Mouse (Mus musculus): ENCODE measurements at regions not wholly inside any gene's neighbourhood (a gene's known extent, or its start where the extent isn't known, plus 50 kb on each side); places are given as distances from the start of the nearest gene placed in this dataset.

- Histone ChIP-seq H3K36me3 (no peaks in the 10 kb centered on the region), H3K4me2 (no peak overlapping the region), H3K27ac (replicated peaks) (no peak overlapping the region), H3K4me3 (no peak overlapping the region), H3K27me3 (no peaks in the 10 kb centered on the region), H3K9ac (no peak overlapping the region), H3K9me3 (no peaks in the 10 kb centered on the region), H3K4me1 (replicated peaks) (peaks cover 31% of the 10 kb centered on the region)
- no peak for ATAC-seq (ENCODE audit: low FRiP score, low read depth)
- WGBS = 28% methylated on average over 6 of the region's 6 CpGs
Observed at GRCm38 (mm10) chr15:87196306-87196893, 347.7 kb upstream of the Fam19a5 start.

- Histone ChIP-seq H3K27ac (replicated peaks) (no peak overlapping the region), H3K27me3 (no peaks in the 10 kb centered on the region), H3K4me1 (replicated peaks) (peaks cover 35% of the 10 kb centered on the region), H3K4me2 (no peak overlapping the region), H3K9me3 (no peaks in the 10 kb centered on the region), H3K9ac (no peak overlapping the region), H3K36me3 (no peaks in the 10 kb centered on the region), H3K4me3 (no peak overlapping the region)
- no peak for ATAC-seq (ENCODE audit: low FRiP score, low read depth)
- 76% methylated on average over 8 of the region's 8 CpGs for WGBS
Observed at GRCm38 (mm10) chr15:87199641-87200040, 344.5 kb upstream of the Fam19a5 start.

GRCm38 (mm10) chr15:87200282-87201048, 343.6 kb upstream of the Fam19a5 start:
- Histone ChIP-seq H3K27ac (replicated peaks) (peak overlapping the region; percentile 57), H3K4me1 (replicated peaks) (peaks cover 35% of the 10 kb centered on the region), H3K27me3 (no peaks in the 10 kb centered on the region), H3K4me3 (no peak overlapping the region), H3K36me3 (no peaks in the 10 kb centered on the region), H3K9ac (no peak overlapping the region), H3K4me2 (no peak overlapping the region), H3K9me3 (no peaks in the 10 kb centered on the region)
- ATAC-seq (ENCODE audit: low FRiP score, low read depth) = peak; percentile 69
- WGBS = 33% methylated on average over 19 of the region's 19 CpGs

- Histone ChIP-seq H3K27me3 (no peaks in the 10 kb centered on the region), H3K9me3 (no peaks in the 10 kb centered on the region), H3K36me3 (no peaks in the 10 kb centered on the region), H3K4me1 (replicated peaks) (peaks cover 29% of the 10 kb centered on the region), H3K9ac (no peak overlapping the region), H3K4me3 (no peak overlapping the region), H3K27ac (replicated peaks) (peak overlapping the region; percentile 57), H3K4me2 (no peak overlapping the region)
- 23% methylated on average over 7 of the region's 7 CpGs for WGBS
- ATAC-seq (ENCODE audit: low FRiP score, low read depth) = no peak
Observed at GRCm38 (mm10) chr15:87201055-87201454, 343.0 kb upstream of the Fam19a5 start.

- Histone ChIP-seq H3K4me2 (no peak overlapping the region), H3K36me3 (no peaks in the 10 kb centered on the region), H3K27me3 (no peaks in the 10 kb centered on the region), H3K4me3 (no peak overlapping the region), H3K9ac (no peak overlapping the region), H3K9me3 (no peaks in the 10 kb centered on the region), H3K27ac (replicated peaks) (no peak overlapping the region), H3K4me1 (replicated peaks) (no peaks in the 10 kb centered on the region)
- 49% methylated on average over 3 of the region's 3 CpGs for WGBS
- ATAC-seq (ENCODE audit: low FRiP score, low read depth) = no peak
Observed at GRCm38 (mm10) chr15:87229951-87230350, 314.1 kb upstream of the Fam19a5 start.

GRCm38 (mm10) chr15:87236096-87236495, 308.0 kb upstream of the Fam19a5 start:
- H3K27ac ChIP-seq (replicated peaks) = no peak overlapping the region
- H3K27me3 ChIP-seq = no peaks in the 10 kb centered on the region
- WGBS = 38% methylated on average over 3 of the region's 3 CpGs

GRCm38 (mm10) chr15:87239057-87239456, 305.0 kb upstream of the Fam19a5 start:
- Histone ChIP-seq H3K4me3 (no peak overlapping the region), H3K4me2 (no peak overlapping the region), H3K4me1 (replicated peaks) (no peaks in the 10 kb centered on the region), H3K27me3 (no peaks in the 10 kb centered on the region), H3K9ac (no peak overlapping the region), H3K36me3 (no peaks in the 10 kb centered on the region), H3K27ac (replicated peaks) (no peak overlapping the region), H3K9me3 (no peaks in the 10 kb centered on the region)
- no peak for ATAC-seq (ENCODE audit: low FRiP score, low read depth)
- 95% methylated on average over 11 of the region's 11 CpGs for WGBS

More at GRCm38 (mm10) chr15:87236096-87236495, 308.0 kb upstream of the Fam19a5 start:
- ATAC-seq (ENCODE audit: low FRiP score, low read depth) = no peak
- H3K4me2 ChIP-seq = no peak overlapping the region
- H3K36me3 ChIP-seq = no peaks in the 10 kb centered on the region
- no peaks in the 10 kb centered on the region for H3K9me3 ChIP-seq
- no peak overlapping the region for H3K4me3 ChIP-seq
- no peaks in the 10 kb centered on the region for H3K4me1 ChIP-seq (replicated peaks)
- no peak overlapping the region for H3K9ac ChIP-seq

GRCm38 (mm10) chr15:87261497-87261896, 282.6 kb upstream of the Fam19a5 start:
- Histone ChIP-seq H3K9ac (no peak overlapping the region), H3K27me3 (no peaks in the 10 kb centered on the region), H3K4me2 (no peak overlapping the region), H3K4me3 (no peak overlapping the region), H3K36me3 (no peaks in the 10 kb centered on the region), H3K9me3 (no peaks in the 10 kb centered on the region), H3K27ac (replicated peaks) (no peak overlapping the region), H3K4me1 (replicated peaks) (no peaks in the 10 kb centered on the region)
- 73% methylated on average over 6 of the region's 6 CpGs for WGBS
- no peak for ATAC-seq (ENCODE audit: low FRiP score, low read depth)

- Histone ChIP-seq H3K27ac (replicated peaks) (no peak overlapping the region), H3K4me2 (no peak overlapping the region), H3K36me3 (no peaks in the 10 kb centered on the region), H3K4me3 (no peak overlapping the region), H3K27me3 (no peaks in the 10 kb centered on the region), H3K4me1 (replicated peaks) (no peaks in the 10 kb centered on the region), H3K9me3 (no peaks in the 10 kb centered on the region), H3K9ac (no peak overlapping the region)
- ATAC-seq (ENCODE audit: low FRiP score, low read depth) = no peak
Observed at GRCm38 (mm10) chr15:87264906-87265305, 279.2 kb upstream of the Fam19a5 start.

GRCm38 (mm10) chr15:87290987-87291529, 253.0 kb upstream of the Fam19a5 start:
- WGBS = 84% methylated on average over 7 of the region's 7 CpGs

GRCm38 (mm10) chr15:87319896-87320295, 224.2 kb upstream of the Fam19a5 start:
- H3K36me3 ChIP-seq = no peaks in the 10 kb centered on the region
- no peak overlapping the region for H3K4me3 ChIP-seq
- ATAC-seq (ENCODE audit: low FRiP score, low read depth) = no peak
- no peak overlapping the region for H3K9ac ChIP-seq
- no peaks in the 10 kb centered on the region for H3K27me3 ChIP-seq
- H3K4me1 ChIP-seq (replicated peaks) = no peaks in the 10 kb centered on the region
- H3K27ac ChIP-seq (replicated peaks) = no peak overlapping the region
- no peaks in the 10 kb centered on the region for H3K9me3 ChIP-seq
- no peak overlapping the region for H3K4me2 ChIP-seq

More at GRCm38 (mm10) chr15:87290987-87291529, 253.0 kb upstream of the Fam19a5 start:
- Histone ChIP-seq H3K9me3 (no peaks in the 10 kb centered on the region), H3K36me3 (no peaks in the 10 kb centered on the region), H3K9ac (no peak overlapping the region), H3K4me1 (replicated peaks) (no peaks in the 10 kb centered on the region), H3K27me3 (no peaks in the 10 kb centered on the region), H3K27ac (replicated peaks) (no peak overlapping the region), H3K4me3 (no peak overlapping the region), H3K4me2 (no peak overlapping the region)
- ATAC-seq (ENCODE audit: low FRiP score, low read depth) = no peak

- no peaks in the 10 kb centered on the region for H3K9me3 ChIP-seq
- H3K36me3 ChIP-seq = no peaks in the 10 kb centered on the region
- H3K4me3 ChIP-seq = no peak overlapping the region
- H3K4me1 ChIP-seq (replicated peaks) = no peaks in the 10 kb centered on the region
- H3K27me3 ChIP-seq = no peaks in the 10 kb centered on the region
- WGBS = 78% methylated on average over 12 of the region's 12 CpGs
- no peak overlapping the region for H3K27ac ChIP-seq (replicated peaks)
- no peak overlapping the region for H3K9ac ChIP-seq
- no peak overlapping the region for H3K4me2 ChIP-seq
- no peak for ATAC-seq (ENCODE audit: low FRiP score, low read depth)
Observed at GRCm38 (mm10) chr15:87321067-87321985, 222.8 kb upstream of the Fam19a5 start.

All from hindbrain, embryonic 15.5 days (tissue).